Mouse (Mus musculus) cortical plate, adult 2 months (tissue): Measurements from ENCODE around the gene Cdh22.

Experiments
- CTCF ChIP-seq: fragments of 200-500 bp; IDR thresholded peaks from 2 replicates; pipeline ENCODE4 v1.5.1; 2011; ENCODE audit warnings: mild to moderate bottlenecking, control low read depth, low read length; ENCODE audit not compliant: insufficient read depth; ENCODE audit errors: extremely low read depth
- POLR2A ChIP-seq: fragments of 200-500 bp; IDR thresholded peaks from 2 replicates; pipeline ENCODE4 v1.6.1; 2011; ENCODE audit warnings: mild to moderate bottlenecking, low read length, control low read depth; ENCODE audit not compliant: insufficient read depth; ENCODE audit errors: extremely low read depth

- TF ChIP-seq CTCF, result no peak
- no peak for TF ChIP-seq POLR2A
Observed at GRCm38 (mm10) chr2:165210948-165211347, 23.7 kb downstream of the Cdh22 start.
